In genomic region chr6:67318451-67318850, GRCm38 (mm10) we compare ENCODE assay signal across 9 mouse cellular contexts. TPM values are rescaled to one million over a fixed set of nuclear protein-coding genes. Genes with fewer than 3 reads are reported as not detected.
DNase-seq lines count a peak whose midpoint lies in the region; ATAC-seq lines count a peak whose summit lies in the region.
"Had no signal": no experiment of that assay in that cellular context is flagged by ENCODE, and none has a peak within 500 bp of the region (broad histone marks: within the 10 kb centered on the region; RNA-seq: fewer than 3 reads in every experiment).

No protein-coding gene starts in this region.

- intact Hi-C loops in left cerebral cortex, postnatal 36 days (cut with DNase I) = loop anchor here (2.0 to 5.0 kb wide), 2 partner anchors 148 to 356 kb away; no protein-coding TSS in a partner anchor

- peak; percentile 60 for DNase-seq in hindbrain, embryonic 10.5 days (ENCODE audit: low spot score)
- DNase-seq in cerebellum, postnatal 25 days = peak; percentile 63 to 82
- peak; percentile 62 to 72 for DNase-seq in frontal cortex, postnatal 36 days (ENCODE audit: low spot score in 2 of 2)
- DNase-seq in intestine, embryonic 14.5 days (ENCODE audit: low spot score) = peak; percentile 75
- DNase-seq in left cerebral cortex, postnatal 36 days (ENCODE audit: low spot score in 2 of 2) = peak; percentile 57 to 58
- peak; percentile 59 to 82 for DNase-seq in spleen, postnatal 4 days (ENCODE audit: low spot score in 2 of 2)

- H3K4me2 ChIP-seq in hindbrain, embryonic 12.5 days (replicated peaks) = no peak overlapping the region
- H3K4me2 ChIP-seq in intestine, embryonic 14.5 days (ENCODE audit: low read length) = no peak overlapping the region
- no peak overlapping the region for H3K4me2 ChIP-seq in midbrain, embryonic 12.5 days (replicated peaks)

- no peaks in the 10 kb centered on the region for H3K36me3 ChIP-seq in hindbrain, embryonic 10.5 days
- H3K36me3 ChIP-seq in hindbrain, embryonic 12.5 days = no peaks in the 10 kb centered on the region
- no peaks in the 10 kb centered on the region for H3K36me3 ChIP-seq in intestine, embryonic 14.5 days (ENCODE audit: control insufficient read depth, insufficient read depth, low read length)
- H3K36me3 ChIP-seq in midbrain, embryonic 12.5 days = no peaks in the 10 kb centered on the region

- H3K27ac ChIP-seq in hindbrain, embryonic 10.5 days = no peak overlapping the region
- H3K27ac ChIP-seq in hindbrain, embryonic 12.5 days = no peak overlapping the region
- H3K27ac ChIP-seq in intestine, embryonic 14.5 days (ENCODE audit: low read depth) = no peak overlapping the region
- H3K27ac ChIP-seq in midbrain, embryonic 12.5 days (replicated peaks) = no peak overlapping the region

- no peak for ATAC-seq in hindbrain, embryonic 12.5 days (ENCODE audit: low FRiP score)
- ATAC-seq in intestine, embryonic 14.5 days (replicated peaks; ENCODE audit: low FRiP score, low TSS enrichment, low read depth) = peak; percentile 83
- ATAC-seq in midbrain, embryonic 12.5 days (ENCODE audit: low FRiP score, low read depth) = peak; percentile 78

- H3K27me3 ChIP-seq in hindbrain, embryonic 10.5 days (ENCODE audit: insufficient read depth, poor library complexity, severe bottlenecking) = no peaks in the 10 kb centered on the region
- H3K27me3 ChIP-seq in hindbrain, embryonic 12.5 days = no peaks in the 10 kb centered on the region
- H3K27me3 ChIP-seq in intestine, embryonic 14.5 days (replicated peaks; ENCODE audit: control insufficient read depth, insufficient read depth, low read length) = no peaks in the 10 kb centered on the region
- H3K27me3 ChIP-seq in midbrain, embryonic 12.5 days = no peaks in the 10 kb centered on the region

- 34% methylated on average over 10 of the region's 10 CpGs for WGBS in hindbrain, embryonic 10.5 days
- 38% methylated on average over 10 of the region's 10 CpGs for WGBS in hindbrain, embryonic 12.5 days
- 22% methylated on average over 10 of the region's 10 CpGs for WGBS in intestine, embryonic 14.5 days
- 30% methylated on average over 10 of the region's 10 CpGs for WGBS in midbrain, embryonic 12.5 days

- no peak overlapping the region for H3K4me3 ChIP-seq in hindbrain, embryonic 10.5 days
- no peak overlapping the region for H3K4me3 ChIP-seq in hindbrain, embryonic 12.5 days
- H3K4me3 ChIP-seq in intestine, embryonic 14.5 days (ENCODE audit: low read depth, low read length) = no peak overlapping the region
- H3K4me3 ChIP-seq in midbrain, embryonic 12.5 days = no peak overlapping the region
- H3K4me3 ChIP-seq: myocyte had no signal

- no peaks in the 10 kb centered on the region for H3K9me3 ChIP-seq in hindbrain, embryonic 10.5 days
- no peaks in the 10 kb centered on the region for H3K9me3 ChIP-seq in hindbrain, embryonic 12.5 days (replicated peaks)
- H3K9me3 ChIP-seq in intestine, embryonic 14.5 days (ENCODE audit: control insufficient read depth, low read length) = no peaks in the 10 kb centered on the region
- no peaks in the 10 kb centered on the region for H3K9me3 ChIP-seq in midbrain, embryonic 12.5 days

- H3K4me1 ChIP-seq in hindbrain, embryonic 10.5 days (replicated peaks) = no peaks in the 10 kb centered on the region
- H3K4me1 ChIP-seq in hindbrain, embryonic 12.5 days = no peaks in the 10 kb centered on the region
- H3K4me1 ChIP-seq in intestine, embryonic 14.5 days (replicated peaks; ENCODE audit: control insufficient read depth, insufficient read depth, low read length) = no peaks in the 10 kb centered on the region
- no peaks in the 10 kb centered on the region for H3K4me1 ChIP-seq in midbrain, embryonic 12.5 days

- H3K9ac ChIP-seq in hindbrain, embryonic 12.5 days = no peak overlapping the region
- H3K9ac ChIP-seq in intestine, embryonic 14.5 days (ENCODE audit: low read length) = no peak overlapping the region
- no peak overlapping the region for H3K9ac ChIP-seq in midbrain, embryonic 12.5 days (replicated peaks)

RNA-seq across cellular contexts. Expression of gene Il12rb2, which starts 57.5 kb away (rescaled TPM):
- 0.13 TPM in 1 of 2 replicates, not detected in the other for polyA plus RNA-seq in hindbrain, embryonic 10.5 days (2016; fragmentation: Nextera tagmentation; extraction: Ambion mirVana)
- 0.14 TPM in 1 of 2 replicates, not detected in the other for polyA plus RNA-seq in hindbrain, embryonic 12.5 days (2016; fragmentation: Nextera tagmentation; extraction: Ambion mirVana)
- polyA plus RNA-seq in intestine, embryonic 14.5 days (2014; fragmentation: Nextera tagmentation; extraction: Ambion mirVana) = 0.05 TPM in 1 of 2 replicates, not detected in the other
- total RNA-seq in left cerebral cortex, postnatal 36 days (2021) = under 1 TPM; 0.18 to 0.35 TPM
- not detected in 2 replicates for polyA plus RNA-seq in midbrain, embryonic 12.5 days (2016; fragmentation: Nextera tagmentation; extraction: Ambion mirVana)
- polyA plus RNA-seq: myocyte had no signal
